Mouse (Mus musculus): ENCODE results near the gene Bag3.

DNA sequence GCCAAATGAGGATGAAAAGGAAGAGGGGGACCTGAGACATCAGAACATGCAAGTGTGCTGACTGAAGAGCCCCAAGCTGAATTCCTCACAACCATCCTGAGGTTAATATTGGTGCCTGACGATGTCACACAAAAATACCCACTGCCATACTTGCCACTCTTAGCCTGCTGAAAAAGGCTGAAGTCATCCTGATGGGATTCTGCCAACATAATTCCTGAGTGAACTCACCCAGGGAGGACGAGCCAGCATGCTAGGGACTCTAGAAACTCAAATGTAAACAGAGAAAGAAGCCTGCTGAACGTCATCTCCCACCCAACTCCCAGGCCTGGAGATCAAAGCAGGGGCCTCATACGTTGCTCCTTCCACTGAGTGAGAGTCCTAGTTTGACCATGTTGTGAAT is 25.7 kb downstream of the Bag3 start:
- no peak for TF ChIP-seq CEBPB (IDR thresholded peaks at IDR 0.05; ENCODE audit: insufficient read depth, poor library complexity, severe bottlenecking)
- TF ChIP-seq POLR2A (IDR thresholded peaks at IDR 0.05; ENCODE audit: insufficient read length, low read depth): no peak
- no peak for TF ChIP-seq MAX (IDR thresholded peaks at IDR 0.05; ENCODE audit: low read depth)
- no peak for TF ChIP-seq MYOD1 (IDR thresholded peaks at IDR 0.05; ENCODE audit: control insufficient read depth in 1 of 3, insufficient read length in 2 of 3, low read depth in 2 of 3)
- TF ChIP-seq REST (IDR thresholded peaks at IDR 0.05; ENCODE audit: insufficient read depth, insufficient read length): no peak
- TF ChIP-seq TCF12 (IDR thresholded peaks at IDR 0.05; ENCODE audit: insufficient read depth, poor library complexity, severe bottlenecking): no peak
- no peak for TF ChIP-seq E2F4 (IDR thresholded peaks at IDR 0.05; ENCODE audit: insufficient read depth)
- no peak for TF ChIP-seq TCF3 (IDR thresholded peaks at IDR 0.05; ENCODE audit: insufficient read length, low read depth)

Data from myocyte (in vitro differentiated cells).